In genomic region chr8:56269687-56270663, GRCm38 (mm10) we compare ENCODE assay signal across 13 mouse cellular contexts. TPM values are rescaled to one million over a fixed set of nuclear protein-coding genes. Genes with fewer than 3 reads are reported as not detected.
DNase-seq lines count a peak whose midpoint lies in the region; ATAC-seq and TF ChIP-seq lines count a peak whose summit lies in the region.
"Had no signal": no experiment of that assay in that cellular context is flagged by ENCODE, and none has a peak within 500 bp of the region (broad histone marks: within the 10 kb centered on the region; RNA-seq: fewer than 3 reads in every experiment).

No protein-coding gene starts in this region.

- no peaks in the 10 kb centered on the region for H3K36me3 ChIP-seq in heart, embryonic 16.5 days (ENCODE audit: control insufficient read depth, insufficient read depth)
- H3K36me3 ChIP-seq in hindbrain, embryonic 13.5 days, result no peaks in the 10 kb centered on the region
- no peaks in the 10 kb centered on the region for H3K36me3 ChIP-seq in forebrain, postnatal 0 days (ENCODE audit: insufficient read depth)
- H3K36me3 ChIP-seq: neural tube, embryonic 12.5 days had no signal

- no peak for TF ChIP-seq CTCF in forebrain, postnatal 0 days (IDR thresholded peaks at IDR 0.05; ENCODE audit: low read depth)

- H3K27ac ChIP-seq in heart, embryonic 16.5 days (ENCODE audit: low read length), result peak overlapping the region; percentile 46; the same call in 1 of the 2 replicates
- H3K27ac ChIP-seq in hindbrain, embryonic 13.5 days, result no peak overlapping the region
- H3K27ac ChIP-seq in forebrain, postnatal 0 days (ENCODE audit: low read depth, low read length), result no peak overlapping the region
- H3K27ac ChIP-seq: neural tube, embryonic 12.5 days had no signal

- H3K27me3 ChIP-seq in heart, embryonic 16.5 days (ENCODE audit: control insufficient read depth, insufficient read depth, low read length), result no peaks in the 10 kb centered on the region
- H3K27me3 ChIP-seq in hindbrain, embryonic 13.5 days, result no peaks in the 10 kb centered on the region
- H3K27me3 ChIP-seq in forebrain, postnatal 0 days (ENCODE audit: insufficient read depth, low read length), result no peaks in the 10 kb centered on the region
- H3K27me3 ChIP-seq: megakaryocyte, embryonic 14.5 days; neural tube, embryonic 12.5 days had no signal

- no peak overlapping the region for H3K9ac ChIP-seq in heart, embryonic 16.5 days (ENCODE audit: low read length)
- no peak overlapping the region for H3K9ac ChIP-seq in hindbrain, embryonic 13.5 days
- no peak overlapping the region for H3K9ac ChIP-seq in forebrain, postnatal 0 days
- H3K9ac ChIP-seq: neural tube, embryonic 12.5 days had no signal

- H3K4me2 ChIP-seq in heart, embryonic 16.5 days (ENCODE audit: low read depth, low read length), result no peak overlapping the region
- H3K4me2 ChIP-seq in hindbrain, embryonic 13.5 days, result no peak overlapping the region
- H3K4me2 ChIP-seq in forebrain, postnatal 0 days (ENCODE audit: low read depth), result no peak overlapping the region
- H3K4me2 ChIP-seq: neural tube, embryonic 12.5 days had no signal

- peaks cover 6% of the 10 kb centered on the region for H3K4me1 ChIP-seq in heart, embryonic 16.5 days (ENCODE audit: control insufficient read depth, insufficient read depth, low read length)
- H3K4me1 ChIP-seq in hindbrain, embryonic 13.5 days (replicated peaks), result no peaks in the 10 kb centered on the region
- no peaks in the 10 kb centered on the region for H3K4me1 ChIP-seq in forebrain, postnatal 0 days (ENCODE audit: insufficient read depth)
- H3K4me1 ChIP-seq: megakaryocyte, embryonic 14.5 days; neural tube, embryonic 12.5 days had no signal

- no peaks in the 10 kb centered on the region for H3K9me3 ChIP-seq in heart, embryonic 16.5 days (replicated peaks; ENCODE audit: control insufficient read depth, low read length)
- no peaks in the 10 kb centered on the region for H3K9me3 ChIP-seq in hindbrain, embryonic 13.5 days
- H3K9me3 ChIP-seq in forebrain, postnatal 0 days (ENCODE audit: low read length), result no peaks in the 10 kb centered on the region
- H3K9me3 ChIP-seq: neural tube, embryonic 12.5 days had no signal

- no peak overlapping the region for H3K4me3 ChIP-seq in heart, embryonic 16.5 days (ENCODE audit: low read length)
- no peak overlapping the region for H3K4me3 ChIP-seq in hindbrain, embryonic 13.5 days
- H3K4me3 ChIP-seq in forebrain, postnatal 0 days (ENCODE audit: low read depth, low read length), result no peak overlapping the region
- H3K4me3 ChIP-seq: megakaryocyte, embryonic 14.5 days; neural tube, embryonic 12.5 days had no signal

- ATAC-seq in heart, embryonic 16.5 days (replicated peaks; ENCODE audit: extremely low read depth, insufficient read depth, low FRiP score), result no peak
- ATAC-seq in hindbrain, embryonic 13.5 days (ENCODE audit: low FRiP score), result no peak
- ATAC-seq in forebrain, postnatal 0 days, result no peak
- ATAC-seq: inflammation-experienced regulatory T-cells, adult 6 months had no signal

- DNase-seq in heart, adult 9 months (ENCODE audit: low spot score in 2 of 2), result peak; percentile 19 to 42
- no peak for DNase-seq in heart, adult 8-10 months (ENCODE audit: low spot score)
- peak; percentile 56 for DNase-seq in NIH3T3 (ENCODE audit: low read depth)
- peak; percentile 39 to 47 for DNase-seq in kidney, postnatal 36 days
- DNase-seq in urinary bladder, postnatal 10 days (ENCODE audit: low spot score), result no peak
- DNase-seq in forebrain, postnatal 0 days, result no peak
- DNase-seq: gastrocnemius, postnatal 14 days; right cerebral cortex, postnatal 4 days had no signal

- 47% methylated on average over 10 of the region's 10 CpGs for WGBS in heart, embryonic 16.5 days
- 82% methylated on average over 10 of the region's 10 CpGs for WGBS in hindbrain, embryonic 13.5 days
- 80% methylated on average over 10 of the region's 10 CpGs for WGBS in forebrain, postnatal 0 days

RNA-seq across cellular contexts. Expression of gene Hpgd, which starts 24.4 kb away (rescaled TPM):
- total RNA-seq in heart, adult 8-10 months (2022), result 1 to 10 TPM; 5.8 to 8.1 (median 6.5) TPM
- 20.1 and 36.7 TPM in 2 replicates for polyA plus RNA-seq in heart, embryonic 16.5 days (2015; fragmentation: Nextera tagmentation; extraction: Ambion mirVana)
- 9.7 and 14.4 TPM in 2 replicates for polyA plus RNA-seq in hindbrain, embryonic 13.5 days (2015; fragmentation: Nextera tagmentation; extraction: Ambion mirVana)
- total RNA-seq in forebrain, postnatal 0 days (2014; rRNA removed), result 3.7 and 4.5 TPM in 2 replicates
- 4.2 and 4.9 TPM in 2 replicates for polyA plus RNA-seq in forebrain, postnatal 0 days (2015; fragmentation: Nextera tagmentation; extraction: Ambion mirVana)

Comparison
In these comparisons a context has a peak if more than half of its experiments do, and no peak if none do; other contexts are left out.
1. DNase-seq: peak in heart, adult 9 months (2 of 2), NIH3T3 (single experiment) and kidney, postnatal 36 days (2 of 2); none in heart, adult 8-10 months (single experiment), urinary bladder, postnatal 10 days (single experiment) and forebrain, postnatal 0 days (single experiment).